Mouse (Mus musculus): ENCODE results near the gene Strada.

- TF ChIP-seq CTCF (IDR thresholded peaks at IDR 0.05; ENCODE audit: control insufficient read depth, insufficient read depth, insufficient read length) (no peak), USF1 (IDR thresholded peaks at IDR 0.05; ENCODE audit: low read depth) (no peak), MYOG (IDR thresholded peaks at IDR 0.05; ENCODE audit: control insufficient read depth, extremely low read depth, insufficient read length) (no peak), MAX (IDR thresholded peaks at IDR 0.05) (no peak), MYOD1 (IDR thresholded peaks at IDR 0.05; ENCODE audit: control insufficient read depth, insufficient read length, low read depth) (no peak)
These were observed 38.4 kb downstream of the Strada start for GRCm38 (mm10) chr11:106163546-106163945.

Data from C2C12 (cell line).